Mouse (Mus musculus): ENCODE measurements around the gene Naa80. TPM values are rescaled to one million over a fixed set of nuclear protein-coding genes. Genes with fewer than 3 reads are reported as not detected.

The Naa80 gene
- polyA plus RNA-seq, 1 experiment from 2014 or later, result 19.1 TPM

GRCm38 (mm10) chr9:107577871-107578270 lies 816 bp upstream of the Naa80 start:
- Histone ChIP-seq H3K36me3 (peaks cover 22% of the 10 kb centered on the region), H3K4me1 (replicated peaks) (peaks cover 50% of the 10 kb centered on the region), H3K4me2 (replicated peaks) (no peak overlapping the region), H3K9me3 (no peaks in the 10 kb centered on the region), H3K9ac (replicated peaks) (no peak overlapping the region), H3K27ac (no peak overlapping the region), H3K4me3 (replicated peaks) (no peak overlapping the region), H3K27me3 (no peaks in the 10 kb centered on the region)
- WGBS, result 94% methylated on average over 10 of the region's 10 CpGs
- no peak for ATAC-seq

GRCm38 (mm10) chr9:107579023-107579900 lies 575 bp downstream of the Naa80 start:
- Histone ChIP-seq H3K9me3 (no peaks in the 10 kb centered on the region), H3K36me3 (peaks cover 22% of the 10 kb centered on the region), H3K27me3 (no peaks in the 10 kb centered on the region), H3K27ac (no peak overlapping the region), H3K4me3 (replicated peaks) (no peak overlapping the region), H3K9ac (replicated peaks) (peak overlapping the region; percentile 1; the same call in 1 of the 2 replicates), H3K4me2 (replicated peaks) (no peak overlapping the region), H3K4me1 (replicated peaks) (peaks cover 50% of the 10 kb centered on the region)
- ATAC-seq, result no peak
- 94% methylated on average over 14 of the region's 14 CpGs for WGBS

GRCm38 (mm10) chr9:107580501-107581317 lies 2.0 kb downstream of the Naa80 start, which contains the start of gene Hyal3:
Hyal3 (plus strand) TSS chr9:107580818.
- Histone ChIP-seq H3K27me3 (no peaks in the 10 kb centered on the region), H3K4me2 (replicated peaks) (peak within 1 kb of the TSS; percentile 97), H3K9me3 (no peaks in the 10 kb centered on the region), H3K9ac (replicated peaks) (peak within 1 kb of the TSS; percentile 78), H3K4me1 (replicated peaks) (peaks cover 50% of the 10 kb centered on the region), H3K36me3 (peaks cover 17% of the 10 kb centered on the region), H3K27ac (peak within 1 kb of the TSS; percentile 80), H3K4me3 (replicated peaks) (peak within 1 kb of the TSS; percentile 60)
- peak; percentile 82 for ATAC-seq
- WGBS, result under 1% methylated on average over 32 of the region's 32 CpGs

- Histone ChIP-seq H3K27ac (no peak overlapping the region), H3K27me3 (no peaks in the 10 kb centered on the region), H3K4me1 (replicated peaks) (peaks cover 48% of the 10 kb centered on the region), H3K4me3 (replicated peaks) (peak overlapping the region; percentile 60), H3K36me3 (peaks cover 17% of the 10 kb centered on the region), H3K9me3 (no peaks in the 10 kb centered on the region), H3K9ac (replicated peaks) (peak overlapping the region; percentile 78), H3K4me2 (replicated peaks) (peak overlapping the region; percentile 97)
- 84% methylated on average over 4 of the region's 4 CpGs for WGBS
- no peak for ATAC-seq
These were observed 2.9 kb downstream of the Naa80 start for GRCm38 (mm10) chr9:107581584-107581983.

- Histone ChIP-seq H3K4me1 (replicated peaks) (peaks cover 41% of the 10 kb centered on the region), H3K4me2 (replicated peaks) (0 out of 2 replicates have a peak overlapping the region, but pooled peaks have one; percentile 0), H3K27ac (no peak overlapping the region), H3K9me3 (no peaks in the 10 kb centered on the region), H3K36me3 (peaks cover 17% of the 10 kb centered on the region), H3K9ac (replicated peaks) (0 out of 2 replicates have a peak overlapping the region, but pooled peaks have one; percentile 32), H3K4me3 (replicated peaks) (no peak overlapping the region), H3K27me3 (no peaks in the 10 kb centered on the region)
- 91% methylated on average over 7 of the region's 7 CpGs for WGBS
- no peak for ATAC-seq
These were observed 3.9 kb downstream of the Naa80 start for GRCm38 (mm10) chr9:107582509-107583062.

- H3K4me2 ChIP-seq (replicated peaks), result no peak overlapping the region
These were observed 4.5 kb downstream of the Naa80 start for GRCm38 (mm10) chr9:107583174-107583573.

GRCm38 (mm10) chr9:107586504-107586903 lies 7.8 kb downstream of the Naa80 start:
- no peak for ATAC-seq

More at GRCm38 (mm10) chr9:107583174-107583573, 4.5 kb downstream of the Naa80 start:
- Histone ChIP-seq H3K27me3 (no peaks in the 10 kb centered on the region), H3K9me3 (no peaks in the 10 kb centered on the region), H3K27ac (no peak overlapping the region), H3K9ac (replicated peaks) (no peak overlapping the region), H3K4me3 (replicated peaks) (no peak overlapping the region), H3K36me3 (peaks cover 17% of the 10 kb centered on the region), H3K4me1 (replicated peaks) (peaks cover 41% of the 10 kb centered on the region)
- 92% methylated on average over 14 of the region's 14 CpGs for WGBS
- no peak for ATAC-seq

GRCm38 (mm10) chr9:107586974-107587832 lies 8.5 kb downstream of the Naa80 start, which contains the start of gene Ifrd2:
Ifrd2 (plus strand) TSS chr9:107587642.
- Histone ChIP-seq H3K4me1 (replicated peaks) (peaks cover 17% of the 10 kb centered on the region), H3K27ac (peak within 1 kb of the TSS; percentile 30; the same call in 1 of the 2 replicates), H3K27me3 (no peaks in the 10 kb centered on the region), H3K4me2 (replicated peaks) (peak within 1 kb of the TSS; percentile 82), H3K9me3 (no peaks in the 10 kb centered on the region), H3K36me3 (peaks cover 40% of the 10 kb centered on the region), H3K4me3 (replicated peaks) (peak within 1 kb of the TSS; percentile 78), H3K9ac (replicated peaks) (peak within 1 kb of the TSS; percentile 65)
- ATAC-seq, result peak; percentile 99
- 14% methylated on average over 46 of the region's 46 CpGs for WGBS

More at GRCm38 (mm10) chr9:107586504-107586903, 7.8 kb downstream of the Naa80 start:
- peaks cover 24% of the 10 kb centered on the region for H3K4me1 ChIP-seq (replicated peaks)
- H3K9me3 ChIP-seq, result no peaks in the 10 kb centered on the region
- H3K27ac ChIP-seq, result no peak overlapping the region
- H3K4me3 ChIP-seq (replicated peaks), result no peak overlapping the region
- H3K9ac ChIP-seq (replicated peaks), result no peak overlapping the region
- H3K4me2 ChIP-seq (replicated peaks), result no peak overlapping the region
- peaks cover 35% of the 10 kb centered on the region for H3K36me3 ChIP-seq
- 92% methylated on average over 5 of the region's 5 CpGs for WGBS
- H3K27me3 ChIP-seq, result no peaks in the 10 kb centered on the region

GRCm38 (mm10) chr9:107587833-107588639 lies 9.3 kb downstream of the Naa80 start:
- H3K9ac ChIP-seq (replicated peaks), result peak overlapping the region; percentile 65
- H3K4me1 ChIP-seq (replicated peaks), result peaks cover 16% of the 10 kb centered on the region
- H3K36me3 ChIP-seq, result peaks cover 42% of the 10 kb centered on the region
- 7% methylated on average over 33 of the region's 33 CpGs for WGBS
- no peaks in the 10 kb centered on the region for H3K27me3 ChIP-seq
- peak overlapping the region; percentile 30; the same call in 1 of the 2 replicates for H3K27ac ChIP-seq
- peak overlapping the region; percentile 82 for H3K4me2 ChIP-seq (replicated peaks)
- peak overlapping the region; percentile 78 for H3K4me3 ChIP-seq (replicated peaks)
- ATAC-seq, result no peak
- no peaks in the 10 kb centered on the region for H3K9me3 ChIP-seq

- Histone ChIP-seq H3K4me2 (replicated peaks) (no peak overlapping the region), H3K9ac (replicated peaks) (no peak overlapping the region), H3K27ac (no peak overlapping the region), H3K4me3 (replicated peaks) (no peak overlapping the region), H3K4me1 (replicated peaks) (peaks cover 18% of the 10 kb centered on the region), H3K9me3 (no peaks in the 10 kb centered on the region), H3K36me3 (peaks cover 43% of the 10 kb centered on the region), H3K27me3 (no peaks in the 10 kb centered on the region)
- no peak for ATAC-seq
- 92% methylated on average over 25 of the region's 25 CpGs for WGBS
These were observed 11.5 kb downstream of the Naa80 start for GRCm38 (mm10) chr9:107590058-107590772.
